Mouse (Mus musculus): ENCODE results near the gene Tmem63c. TPM values are rescaled to one million over a fixed set of nuclear protein-coding genes. Genes with fewer than 3 reads are reported as not detected.

Tmem63c gene
- polyA plus RNA-seq (2015; fragmentation: Nextera tagmentation; extraction: Ambion mirVana) = not detected in 2 replicates

DNA sequence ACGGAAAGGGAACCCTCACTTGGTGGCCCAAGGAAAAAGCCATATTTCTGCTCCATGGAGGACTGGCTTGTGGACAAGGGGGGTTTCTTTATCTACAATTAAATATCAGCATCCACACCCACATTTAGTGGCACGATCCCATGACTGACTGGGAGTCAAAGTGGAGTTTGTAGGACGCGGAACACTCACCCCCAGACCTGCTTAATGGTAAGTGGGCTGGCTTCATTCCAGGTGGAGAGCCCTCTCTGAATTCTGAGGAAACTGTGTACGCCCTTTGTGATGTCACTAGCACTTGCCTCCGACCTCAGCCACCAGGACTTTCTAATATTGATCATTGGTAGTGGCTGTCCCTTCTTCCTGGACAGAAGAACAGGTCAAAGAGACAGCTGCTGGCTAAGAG, at the start of gene Tmem63c:
Gene Tmem63c, plus strand, starts transcription at position 301 of the 400 bp plus-strand sequence.
- Histone ChIP-seq H3K9me3 (no peaks in the 10 kb centered on the region), H3K27me3 (peaks cover 13% of the 10 kb centered on the region), H3K36me3 (no peaks in the 10 kb centered on the region), H3K27ac (no peak within 1 kb of the TSS), H3K4me2 (no peak within 1 kb of the TSS), H3K9ac (no peak within 1 kb of the TSS), H3K4me1 (peaks cover 1% of the 10 kb centered on the region; the same call in 1 of the 2 replicates), H3K4me3 (no peak within 1 kb of the TSS)
- WGBS = 71% methylated on average over 6 of the region's 6 CpGs
- ATAC-seq (ENCODE audit: insufficient number of reproducible peaks, low FRiP score, low TSS enrichment, low read depth) = no peak

DNA sequence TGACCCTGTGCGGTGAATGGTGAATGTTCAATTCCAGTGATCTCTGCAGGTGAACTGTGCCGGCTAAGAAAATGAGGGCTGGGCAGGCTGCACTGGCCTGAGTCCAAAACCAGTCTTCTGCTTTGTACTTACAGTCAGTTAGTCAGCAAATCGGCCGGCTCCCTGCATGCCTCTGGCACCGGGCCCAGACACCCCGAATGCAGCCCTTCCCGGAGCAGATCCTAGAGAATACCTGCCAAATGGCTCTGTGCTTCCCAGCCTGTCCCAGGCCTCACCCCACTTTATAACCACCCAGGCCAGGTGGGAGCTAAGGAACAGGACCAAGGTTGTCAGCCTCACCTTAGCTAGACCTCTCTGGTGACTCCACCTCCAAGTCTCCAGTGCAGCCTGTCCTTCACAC, 47.9 kb upstream of the Tmem63c start:
- no peaks in the 10 kb centered on the region for H3K36me3 ChIP-seq
- H3K27me3 ChIP-seq = peaks cover 11% of the 10 kb centered on the region; the same call in 1 of the 2 replicates
- ATAC-seq (ENCODE audit: insufficient number of reproducible peaks, low FRiP score, low TSS enrichment, low read depth) = 0 out of 2 replicates have a peak, but pooled peaks have one; percentile 21
- WGBS = 11% methylated on average over 7 of the region's 7 CpGs
- H3K4me2 ChIP-seq = no peak overlapping the region
- peaks cover 39% of the 10 kb centered on the region for H3K4me1 ChIP-seq
- peak overlapping the region; percentile 59 for H3K27ac ChIP-seq
- no peaks in the 10 kb centered on the region for H3K9me3 ChIP-seq
- H3K4me3 ChIP-seq = no peak overlapping the region
- no peak overlapping the region for H3K9ac ChIP-seq

DNA sequence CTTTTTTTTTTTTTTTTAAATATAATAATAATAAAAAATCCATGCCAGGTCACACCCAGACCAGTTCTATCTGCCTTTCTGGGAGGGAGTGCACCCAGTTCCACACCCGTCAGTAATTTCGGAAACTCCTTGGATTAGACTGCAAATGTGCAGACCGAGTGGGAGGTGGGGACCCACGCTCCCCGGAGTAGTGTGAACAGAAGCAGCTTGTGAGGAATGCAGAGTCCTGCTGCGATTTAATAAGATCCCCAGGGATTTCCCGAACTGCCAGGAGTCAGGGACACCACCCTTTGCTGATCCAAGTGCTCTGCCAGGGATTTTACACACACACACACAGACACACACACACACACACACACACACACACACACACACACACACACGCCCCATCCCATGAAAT, 47.4 kb upstream of the Tmem63c start:
- Histone ChIP-seq H3K4me2 (no peak overlapping the region), H3K4me1 (peaks cover 40% of the 10 kb centered on the region), H3K36me3 (no peaks in the 10 kb centered on the region), H3K27ac (peak overlapping the region; percentile 50), H3K27me3 (peaks cover 12% of the 10 kb centered on the region; the same call in 1 of the 2 replicates), H3K4me3 (no peak overlapping the region), H3K9ac (no peak overlapping the region), H3K9me3 (no peaks in the 10 kb centered on the region)
- no peak for ATAC-seq (ENCODE audit: insufficient number of reproducible peaks, low FRiP score, low TSS enrichment, low read depth)
- WGBS = 23% methylated on average over 8 of the region's 8 CpGs

DNA sequence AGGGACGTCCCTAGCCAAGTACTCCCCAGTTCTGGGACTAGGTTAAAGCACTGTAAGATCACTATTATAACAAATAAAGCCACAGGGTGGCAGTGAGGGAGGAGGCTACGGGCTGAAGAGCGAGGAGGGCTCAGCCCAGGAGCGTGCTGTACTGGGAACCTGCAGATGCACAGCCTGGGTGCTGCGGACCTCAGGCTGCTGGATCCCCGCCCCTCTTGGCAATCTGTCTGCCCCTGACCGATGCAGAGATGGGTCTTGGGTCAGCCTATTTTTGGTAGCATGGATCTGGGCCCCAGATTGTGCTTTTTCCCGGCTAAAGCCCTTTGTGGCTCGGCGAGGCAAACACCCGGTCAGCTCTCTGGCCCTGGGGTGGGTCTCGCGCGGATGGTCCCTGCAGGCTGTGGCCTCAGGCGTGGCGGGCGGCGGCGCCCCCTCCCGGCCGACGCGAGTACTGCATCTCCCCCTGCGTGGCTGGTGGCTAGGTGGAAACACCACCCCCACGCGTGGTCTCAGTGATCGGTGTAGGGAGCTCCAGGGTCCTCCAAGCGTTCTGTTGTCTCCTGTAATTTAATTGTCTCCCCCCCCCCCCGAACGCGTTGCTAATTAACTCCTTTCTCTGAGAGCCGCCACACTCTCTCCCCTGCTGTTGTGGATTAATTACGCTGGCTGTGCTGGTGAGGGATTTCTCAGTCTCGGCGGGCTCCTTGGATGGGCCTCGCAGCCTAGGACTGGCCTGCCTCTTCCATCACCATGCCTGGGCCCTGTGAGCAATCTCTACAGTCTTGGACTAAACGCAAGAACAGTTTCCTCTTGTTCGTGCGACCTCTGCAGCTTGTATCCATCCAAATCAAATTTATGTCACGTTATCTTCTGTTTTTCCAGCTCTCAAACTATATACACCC, 46.5 kb upstream of the Tmem63c start:
- Histone ChIP-seq H3K36me3 (no peaks in the 10 kb centered on the region), H3K9me3 (no peaks in the 10 kb centered on the region), H3K4me1 (peaks cover 40% of the 10 kb centered on the region), H3K4me3 (peak overlapping the region; percentile 27), H3K27me3 (peaks cover 16% of the 10 kb centered on the region), H3K4me2 (peak overlapping the region; percentile 57), H3K27ac (peak overlapping the region; percentile 50; the same call in 1 of the 2 replicates), H3K9ac (no peak overlapping the region)
- no peak; the same call in 1 of the 2 replicates for ATAC-seq (ENCODE audit: insufficient number of reproducible peaks, low FRiP score, low TSS enrichment, low read depth)
- WGBS = 9% methylated on average over 40 of the region's 40 CpGs

GRCm38 (mm10) chr12:86975761-86976160, 45.4 kb upstream of the Tmem63c start:
- no peak for ATAC-seq (ENCODE audit: insufficient number of reproducible peaks, low FRiP score, low TSS enrichment, low read depth)
- Histone ChIP-seq H3K9me3 (no peaks in the 10 kb centered on the region), H3K27me3 (peaks cover 28% of the 10 kb centered on the region), H3K27ac (no peak overlapping the region), H3K9ac (no peak overlapping the region), H3K4me1 (peaks cover 40% of the 10 kb centered on the region), H3K36me3 (no peaks in the 10 kb centered on the region), H3K4me2 (no peak overlapping the region), H3K4me3 (no peak overlapping the region)
- 58% methylated on average over 10 of the region's 10 CpGs for WGBS

DNA sequence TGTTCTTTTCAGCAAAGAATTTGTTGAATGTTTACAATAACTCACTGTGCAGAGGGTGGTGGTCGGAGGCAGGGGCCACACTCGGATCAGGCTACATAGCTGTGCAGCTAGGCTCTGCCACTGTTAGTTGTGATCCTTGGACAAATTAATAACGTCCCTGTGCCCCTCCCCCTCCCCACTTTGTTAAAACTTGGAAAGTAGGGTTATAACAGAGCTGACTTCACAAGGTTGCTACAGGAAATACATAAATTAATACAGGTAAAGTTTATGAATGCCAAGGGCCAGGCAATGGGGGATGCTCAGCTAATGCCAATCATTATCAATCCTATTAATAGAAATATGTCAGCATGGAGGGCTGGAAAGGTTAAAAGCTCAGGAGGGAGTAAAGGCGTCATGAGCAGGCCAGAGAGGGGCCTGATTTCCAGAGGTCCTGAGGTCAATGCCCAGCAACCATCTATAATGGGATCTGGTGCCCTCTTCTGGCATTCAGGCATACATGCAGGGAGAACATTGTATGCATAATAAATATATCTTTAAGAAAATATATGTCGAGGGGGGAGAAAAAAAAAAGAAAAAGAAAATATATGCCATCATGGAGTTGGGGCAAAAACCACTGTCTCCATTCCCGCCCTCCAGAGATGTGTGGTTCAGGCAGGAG, 44.5 kb upstream of the Tmem63c start:
- ATAC-seq (ENCODE audit: insufficient number of reproducible peaks, low FRiP score, low TSS enrichment, low read depth) = no peak
- no peak overlapping the region for H3K27ac ChIP-seq
- no peak overlapping the region for H3K4me2 ChIP-seq
- H3K36me3 ChIP-seq = no peaks in the 10 kb centered on the region
- H3K4me3 ChIP-seq = no peak overlapping the region
- no peaks in the 10 kb centered on the region for H3K9me3 ChIP-seq
- peaks cover 36% of the 10 kb centered on the region for H3K27me3 ChIP-seq
- WGBS = 54% methylated on average over 6 of the region's 6 CpGs
- no peak overlapping the region for H3K9ac ChIP-seq
- peaks cover 40% of the 10 kb centered on the region for H3K4me1 ChIP-seq

GRCm38 (mm10) chr12:86977833-86978232, 43.3 kb upstream of the Tmem63c start:
- H3K36me3 ChIP-seq = no peaks in the 10 kb centered on the region
- no peak overlapping the region for H3K27ac ChIP-seq
- peaks cover 45% of the 10 kb centered on the region for H3K27me3 ChIP-seq
- H3K4me1 ChIP-seq = peaks cover 40% of the 10 kb centered on the region
- H3K4me3 ChIP-seq = no peak overlapping the region
- H3K9ac ChIP-seq = no peak overlapping the region
- ATAC-seq (ENCODE audit: insufficient number of reproducible peaks, low FRiP score, low TSS enrichment, low read depth) = no peak
- H3K4me2 ChIP-seq = no peak overlapping the region
- no peaks in the 10 kb centered on the region for H3K9me3 ChIP-seq
- 14% methylated on average over 15 of the region's 15 CpGs for WGBS

DNA sequence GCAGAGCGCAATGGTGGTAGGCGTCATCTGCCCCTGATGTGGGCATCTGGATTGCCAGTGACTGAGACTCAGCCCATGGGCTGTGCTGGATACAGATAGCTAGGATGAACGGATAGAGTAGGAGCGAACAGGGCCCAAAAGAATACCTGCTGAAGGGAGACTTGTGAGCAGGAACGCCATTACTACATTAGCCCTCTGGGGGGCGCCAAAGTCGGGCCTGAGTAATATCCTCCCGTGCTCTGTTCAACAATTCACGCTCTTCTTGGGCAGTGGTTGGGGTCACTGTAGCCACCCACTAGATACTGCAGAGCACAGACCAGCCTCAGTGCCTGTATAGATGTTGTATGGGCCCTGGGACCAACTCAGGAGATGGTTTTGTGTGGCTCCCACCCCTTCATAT, 40.0 kb upstream of the Tmem63c start:
- Histone ChIP-seq H3K36me3 (no peaks in the 10 kb centered on the region), H3K27me3 (peaks cover 72% of the 10 kb centered on the region), H3K9ac (no peak overlapping the region), H3K4me1 (peaks cover 14% of the 10 kb centered on the region), H3K4me2 (no peak overlapping the region), H3K9me3 (no peaks in the 10 kb centered on the region), H3K4me3 (no peak overlapping the region), H3K27ac (no peak overlapping the region)
- ATAC-seq (ENCODE audit: insufficient number of reproducible peaks, low FRiP score, low TSS enrichment, low read depth) = no peak
- WGBS = 27% methylated on average over 9 of the region's 9 CpGs

DNA sequence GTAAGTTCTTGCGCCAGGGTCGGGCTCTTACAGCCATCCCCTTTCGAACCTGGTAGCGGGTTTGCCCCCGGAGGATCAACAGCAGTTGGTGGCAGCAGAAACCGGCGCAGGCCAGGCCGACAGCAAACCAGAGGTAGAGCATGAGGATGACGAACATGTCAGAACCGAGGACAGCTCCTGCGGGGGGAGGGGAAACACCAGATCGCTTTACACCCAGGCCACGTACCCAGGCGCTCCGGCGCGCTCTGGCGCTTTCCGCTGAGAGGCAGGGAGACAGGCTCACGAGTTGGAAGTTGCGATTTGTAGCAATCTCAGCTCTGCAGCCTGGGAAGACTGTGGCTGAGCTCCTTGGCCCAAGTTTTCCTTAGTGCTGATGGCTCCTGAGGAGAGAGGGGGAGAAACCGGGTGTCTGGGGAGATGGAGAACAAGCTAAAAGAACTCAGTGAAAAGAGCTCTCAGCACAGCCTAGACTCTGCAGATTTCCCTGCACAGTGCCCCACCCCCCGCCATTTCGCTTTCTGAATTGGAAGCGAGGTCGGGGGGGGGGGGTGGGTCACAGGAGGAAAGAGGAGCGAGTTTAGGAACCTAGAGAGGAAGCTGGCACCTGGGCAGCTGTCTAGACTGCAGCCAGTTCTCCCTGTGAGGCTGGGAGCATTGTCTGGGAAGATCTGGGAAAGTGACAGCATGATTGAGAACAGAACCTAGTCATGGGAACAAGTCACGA, 37.5 kb upstream of the Tmem63c start:
- Histone ChIP-seq H3K9me3 (no peaks in the 10 kb centered on the region), H3K27ac (no peak overlapping the region), H3K9ac (no peak overlapping the region), H3K27me3 (peaks cover 90% of the 10 kb centered on the region), H3K4me3 (no peak overlapping the region), H3K4me1 (peaks cover 5% of the 10 kb centered on the region; the same call in 1 of the 2 replicates), H3K36me3 (no peaks in the 10 kb centered on the region), H3K4me2 (no peak overlapping the region; the same call in 1 of the 2 replicates)
- ATAC-seq (ENCODE audit: insufficient number of reproducible peaks, low FRiP score, low TSS enrichment, low read depth) = no peak
- 3% methylated on average over 28 of the region's 28 CpGs for WGBS

DNA sequence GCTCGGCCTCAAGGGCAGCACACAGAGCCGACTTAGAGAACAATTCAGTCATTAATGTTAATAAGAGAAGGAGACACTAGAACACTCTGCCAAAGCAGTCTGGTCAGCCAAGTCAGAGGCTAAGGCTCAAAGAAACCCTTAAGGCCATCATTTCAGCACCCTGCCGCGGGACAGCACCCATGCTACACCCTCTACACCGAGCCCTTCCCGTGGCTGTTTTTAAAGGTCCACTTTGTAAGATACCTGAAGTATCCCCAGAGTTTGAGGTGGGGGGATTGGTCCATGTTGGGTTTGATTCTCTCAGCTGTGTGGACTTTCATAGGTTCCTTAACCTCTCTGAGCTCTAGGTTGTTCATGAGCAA, 37.0 kb upstream of the Tmem63c start:
- Histone ChIP-seq H3K4me1 (peaks cover 5% of the 10 kb centered on the region; the same call in 1 of the 2 replicates), H3K36me3 (no peaks in the 10 kb centered on the region), H3K4me2 (no peak overlapping the region), H3K9me3 (no peaks in the 10 kb centered on the region), H3K4me3 (no peak overlapping the region), H3K9ac (no peak overlapping the region), H3K27me3 (peaks cover 91% of the 10 kb centered on the region), H3K27ac (no peak overlapping the region)
- WGBS = 6% methylated on average over 6 of the region's 6 CpGs
- no peak for ATAC-seq (ENCODE audit: insufficient number of reproducible peaks, low FRiP score, low TSS enrichment, low read depth)

DNA sequence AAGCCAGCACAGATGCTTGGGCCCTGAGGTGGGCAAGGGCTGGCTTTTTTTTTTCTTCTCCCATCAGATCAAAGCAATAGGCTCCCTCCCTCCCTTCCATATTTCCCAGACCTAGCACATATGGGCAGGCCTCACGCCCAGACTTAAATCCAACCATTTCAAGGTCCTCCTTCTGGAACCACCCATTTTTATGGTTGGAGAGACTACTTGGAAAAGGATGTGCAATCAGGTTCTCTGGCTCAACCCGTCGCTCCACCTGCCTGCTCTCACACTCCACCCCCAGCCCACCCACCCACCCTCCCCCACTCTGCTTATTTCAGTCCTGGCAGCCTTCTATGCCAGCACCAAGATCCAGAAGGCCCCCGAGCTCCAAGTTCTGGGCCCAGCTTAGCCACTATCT, 34.6 kb upstream of the Tmem63c start:
- Histone ChIP-seq H3K27me3 (peaks cover 95% of the 10 kb centered on the region), H3K4me1 (peaks cover 17% of the 10 kb centered on the region), H3K9me3 (no peaks in the 10 kb centered on the region), H3K36me3 (no peaks in the 10 kb centered on the region), H3K4me3 (no peak overlapping the region), H3K9ac (no peak overlapping the region), H3K4me2 (no peak overlapping the region), H3K27ac (no peak overlapping the region)
- no peak for ATAC-seq (ENCODE audit: insufficient number of reproducible peaks, low FRiP score, low TSS enrichment, low read depth)
- 67% methylated on average over 4 of the region's 4 CpGs for WGBS
